In genomic region chr7:100137038-100137437, GRCm38 (mm10) we compare ENCODE assay signal across 16 mouse cellular contexts. TPM values are rescaled to one million over a fixed set of nuclear protein-coding genes. Genes with fewer than 3 reads are reported as not detected.
DNase-seq lines count a peak whose midpoint lies in the region; ATAC-seq lines count a peak whose summit lies in the region.
"Had no signal": no experiment of that assay in that cellular context is flagged by ENCODE, and none has a peak within 500 bp of the region (broad histone marks: within the 10 kb centered on the region; RNA-seq: fewer than 3 reads in every experiment).

No protein-coding gene starts in this region.

- H3K4me1 ChIP-seq in heart, embryonic 11.5 days (ENCODE audit: control insufficient read depth, insufficient read depth, low read length) = no peaks in the 10 kb centered on the region
- H3K4me1 ChIP-seq in intestine, embryonic 16.5 days (ENCODE audit: control insufficient read depth, insufficient read depth, low read length) = peaks cover 2% of the 10 kb centered on the region; the same call in 1 of the 2 replicates
- H3K4me1 ChIP-seq: intestine, embryonic 15.5 days; limb, embryonic 12.5 days had no signal

- H3K9me3 ChIP-seq in heart, embryonic 11.5 days (replicated peaks; ENCODE audit: control insufficient read depth, low read length) = no peaks in the 10 kb centered on the region
- H3K9me3 ChIP-seq in intestine, embryonic 16.5 days (ENCODE audit: control insufficient read depth, low read length) = no peaks in the 10 kb centered on the region
- H3K9me3 ChIP-seq: intestine, embryonic 15.5 days; limb, embryonic 12.5 days had no signal

- H3K27me3 ChIP-seq in heart, embryonic 11.5 days (ENCODE audit: control insufficient read depth, insufficient read depth, low read length) = no peaks in the 10 kb centered on the region
- no peaks in the 10 kb centered on the region for H3K27me3 ChIP-seq in intestine, embryonic 16.5 days (replicated peaks; ENCODE audit: control insufficient read depth, insufficient read depth, low read length)
- H3K27me3 ChIP-seq: intestine, embryonic 15.5 days; limb, embryonic 12.5 days had no signal

- 58% methylated on average over 9 of the region's 9 CpGs for WGBS in heart, embryonic 11.5 days (ENCODE audit: insufficient replicate concordance)
- WGBS in intestine, embryonic 16.5 days = 75% methylated on average over 9 of the region's 9 CpGs

- peak; percentile 17 to 53 for DNase-seq in heart, adult 18-20 months
- DNase-seq in lung, postnatal 10 days = peak; percentile 33
- no peak for DNase-seq in lung, adult 18-20 months
- DNase-seq in kidney, adult 9 months = peak; percentile 67
- no peak for DNase-seq in thymus, postnatal 25 days
- DNase-seq in gastrocnemius, adult 8-10 months (ENCODE audit: low spot score in 2 of 2) = no peak
- DNase-seq: cerebellum, adult 8-10 months; gastrocnemius, postnatal 36 days; midbrain, embryonic 14.5 days; thymus, adult 2 months had no signal

- no peak overlapping the region for H3K4me3 ChIP-seq in heart, embryonic 11.5 days (ENCODE audit: low read depth, low read length)
- no peak overlapping the region for H3K4me3 ChIP-seq in intestine, embryonic 16.5 days (ENCODE audit: low read length)
- H3K4me3 ChIP-seq: intestine, embryonic 15.5 days; limb, embryonic 12.5 days had no signal

- H3K36me3 ChIP-seq in heart, embryonic 11.5 days (ENCODE audit: control insufficient read depth, insufficient read depth, low read length) = no peaks in the 10 kb centered on the region
- H3K36me3 ChIP-seq in intestine, embryonic 16.5 days (ENCODE audit: control insufficient read depth, insufficient read depth, low read length) = no peaks in the 10 kb centered on the region
- H3K36me3 ChIP-seq: intestine, embryonic 15.5 days; limb, embryonic 12.5 days had no signal

- ATAC-seq in heart, embryonic 11.5 days (replicated peaks; ENCODE audit: insufficient number of reproducible peaks, low FRiP score, low TSS enrichment) = no peak
- ATAC-seq in intestine, embryonic 16.5 days = no peak
- ATAC-seq: intestine, embryonic 15.5 days had no signal

- no peak overlapping the region for H3K9ac ChIP-seq in heart, embryonic 11.5 days (ENCODE audit: low read depth, low read length)
- no peak overlapping the region for H3K9ac ChIP-seq in intestine, embryonic 16.5 days (ENCODE audit: low read depth, low read length)
- H3K9ac ChIP-seq: intestine, embryonic 15.5 days; limb, embryonic 12.5 days had no signal

- H3K27ac ChIP-seq in heart, embryonic 11.5 days (ENCODE audit: low read depth, low read length) = no peak overlapping the region
- no peak overlapping the region for H3K27ac ChIP-seq in intestine, embryonic 16.5 days (ENCODE audit: low read length)
- H3K27ac ChIP-seq: intestine, embryonic 15.5 days; limb, embryonic 12.5 days; macrophage had no signal

- no peak overlapping the region for H3K4me2 ChIP-seq in heart, embryonic 11.5 days
- H3K4me2 ChIP-seq in intestine, embryonic 16.5 days (ENCODE audit: low read depth, low read length) = no peak overlapping the region
- H3K4me2 ChIP-seq: intestine, embryonic 15.5 days; limb, embryonic 12.5 days had no signal

RNA-seq across cellular contexts. Expression of gene Pold3, which starts 15.7 kb away (rescaled TPM):
- total RNA-seq in heart, adult 18-20 months (2021) = 10 to 100 TPM in 1 of 2 experiments, 1 to 10 TPM in 1; 6.6 to 10.7 TPM
- polyA plus RNA-seq in heart, embryonic 11.5 days (2014; fragmentation: Nextera tagmentation; extraction: Ambion mirVana) = 44.6 and 50.6 TPM in 2 replicates
- total RNA-seq in gastrocnemius, adult 8-10 months (2022) = 1 to 10 TPM; 4.2 to 6.6 (median 5.0) TPM
- 41.0 and 45.7 TPM in 2 replicates for polyA plus RNA-seq in intestine, embryonic 16.5 days (2015; fragmentation: Nextera tagmentation; extraction: Ambion mirVana)

RNA-seq across cellular contexts. Expression of gene Lipt2, which starts 22.0 kb away (rescaled TPM):
- 1 to 10 TPM; 5.5 TPM for total RNA-seq in heart, adult 18-20 months (2021)
- 12.8 and 17.3 TPM in 2 replicates for polyA plus RNA-seq in heart, embryonic 11.5 days (2014; fragmentation: Nextera tagmentation; extraction: Ambion mirVana)
- total RNA-seq in gastrocnemius, adult 8-10 months (2022) = 1 to 10 TPM; 4.1 to 5.6 (median 4.5) TPM
- 15.6 and 16.4 TPM in 2 replicates for polyA plus RNA-seq in intestine, embryonic 16.5 days (2015; fragmentation: Nextera tagmentation; extraction: Ambion mirVana)

RNA-seq across cellular contexts. Expression of gene Kcne3, which starts 39.3 kb away (rescaled TPM):
- under 1 TPM; 0.59 to 0.99 TPM for total RNA-seq in heart, adult 18-20 months (2021)
- 5.7 and 5.9 TPM in 2 replicates for polyA plus RNA-seq in heart, embryonic 11.5 days (2014; fragmentation: Nextera tagmentation; extraction: Ambion mirVana)
- 1 to 10 TPM in 1 of 4 experiments, under 1 TPM in 2, not detected in 1; 0.29 to 1.0 (median 0.89) TPM for total RNA-seq in gastrocnemius, adult 8-10 months (2022)
- polyA plus RNA-seq in intestine, embryonic 16.5 days (2015; fragmentation: Nextera tagmentation; extraction: Ambion mirVana) = 57.7 and 66.6 TPM in 2 replicates
- total RNA-seq: layer of hippocampus, postnatal 14 days had no signal

Comparison
In these comparisons a context has a peak if more than half of its experiments do, and no peak if none do; other contexts are left out.
1. DNase-seq: peak in heart, adult 18-20 months (2 of 2), lung, postnatal 10 days (single experiment) and kidney, adult 9 months (single experiment); none in lung, adult 18-20 months (0 of 2), thymus, postnatal 25 days (single experiment) and gastrocnemius, adult 8-10 months (0 of 2).